Mouse (Mus musculus) cerebellum, adult 2 months (tissue): ENCODE measurements around the gene Rarres1. TPM values are rescaled to one million over a fixed set of nuclear protein-coding genes. Genes with fewer than 3 reads are reported as not detected.

Experiments used
- DNase-seq, 2 experiments: peaks; one replicate each; pipeline ENCODE4 v3.0.0; 2021
- H3K27ac ChIP-seq: fragments of 200-500 bp; 2 replicates; pipeline ENCODE4 v1.5.1; 2012; ENCODE audit warnings: low read length, control low read depth, inconsistent platforms; ENCODE audit not compliant: insufficient read depth
- H3K27me3 ChIP-seq: fragments of 200-500 bp; 2 replicates; pipeline ENCODE4 v1.6.1; 2012; ENCODE audit warnings: inconsistent platforms, mild to moderate bottlenecking, low read length, moderate library complexity; ENCODE audit not compliant: control insufficient read depth, insufficient read depth
- H3K4me1 ChIP-seq: fragments of 200-500 bp; 2 replicates; pipeline ENCODE4 v1.6.1; 2011; ENCODE audit warnings: low read length; ENCODE audit not compliant: control insufficient read depth, insufficient read depth
- H3K4me3 ChIP-seq: fragments of 200-500 bp; replicated peaks from 2 replicates; pipeline ENCODE3; 2011; ENCODE audit warnings: mild to moderate bottlenecking, low read depth, low read length, control low read depth; ENCODE audit not compliant: insufficient read depth
- CTCF ChIP-seq: fragments of 200-500 bp; IDR thresholded peaks from 2 replicates; pipeline ENCODE4 v1.5.1; 2011; ENCODE audit warnings: low read depth, mild to moderate bottlenecking, control low read depth, low read length, moderate library complexity, borderline replicate concordance; ENCODE audit not compliant: insufficient read depth
- POLR2A ChIP-seq: fragments of 200-500 bp; IDR thresholded peaks from 2 replicates; pipeline ENCODE4 v1.6.1; 2011; ENCODE audit warnings: low read length, control low read depth, borderline replicate concordance; ENCODE audit not compliant: insufficient read depth
- WGBS: fragments of 180-500 bp; shearing (Covaris S2); methylation state at CpG from one replicate; pipeline ENCODE4 v1.1.7; 2018; 5-methylcytosine and 5-hydroxymethylcytosine counted together
- polyA plus RNA-seq: library from polyadenylated mRNA; depleted of rRNA; stranded (reverse); fragments of >200 nt; gene quantifications from 2 replicates; pipeline ENCODE4 v1.2.3, GENCODE M21; 2012

Rarres1 gene
- polyA plus RNA-seq, 1 experiment = 2.2 TPM

GRCm38 (mm10) chr3:67503878-67504277 lies 11.4 kb downstream of the Rarres1 start:
- Histone ChIP-seq H3K27me3 (no peaks in the 10 kb centered on the region), H3K4me1 (no peaks in the 10 kb centered on the region), H3K27ac (no peak overlapping the region), H3K4me3 (no peak overlapping the region)
- no peak for TF ChIP-seq POLR2A
- DNase-seq = no peak
- 15% methylated on average over 3 of the region's 3 CpGs for WGBS

- H3K27me3 ChIP-seq = no peaks in the 10 kb centered on the region
- H3K27ac ChIP-seq = no peak overlapping the region
- TF ChIP-seq POLR2A = no peak
- no peak for TF ChIP-seq CTCF
- H3K4me3 ChIP-seq = no peak overlapping the region
- no peaks in the 10 kb centered on the region for H3K4me1 ChIP-seq
- no peak for DNase-seq
- 91% methylated on average over 4 of the region's 4 CpGs for WGBS
Observed at GRCm38 (mm10) chr3:67499406-67499791, 15.9 kb downstream of the Rarres1 start.

- WGBS = 82% methylated on average over 8 of the region's 8 CpGs
- Histone ChIP-seq H3K27me3 (no peaks in the 10 kb centered on the region), H3K4me1 (no peaks in the 10 kb centered on the region), H3K4me3 (no peak overlapping the region), H3K27ac (no peak overlapping the region)
- DNase-seq = no peak
- TF ChIP-seq CTCF (no peak), POLR2A (no peak)
Observed at GRCm38 (mm10) chr3:67498773-67499405, 16.4 kb downstream of the Rarres1 start.

GRCm38 (mm10) chr3:67497998-67498397 lies 17.3 kb downstream of the Rarres1 start:
- Histone ChIP-seq H3K27ac (no peak overlapping the region), H3K27me3 (no peaks in the 10 kb centered on the region), H3K4me3 (no peak overlapping the region), H3K4me1 (0 out of 2 replicates have a peak, but pooled peaks cover 2% of the 10 kb centered on the region)
- TF ChIP-seq CTCF = no peak
- no peak for TF ChIP-seq POLR2A
- no peak for DNase-seq
- WGBS = 73% methylated on average over 2 of the region's 2 CpGs

- DNase-seq = no peak
- 76% methylated on average over 10 of the region's 10 CpGs for WGBS
- TF ChIP-seq POLR2A = no peak
- no peak for TF ChIP-seq CTCF
- 0 out of 2 replicates have a peak, but pooled peaks cover 3% of the 10 kb centered on the region for H3K4me1 ChIP-seq
- no peak overlapping the region for H3K27ac ChIP-seq
- H3K27me3 ChIP-seq = no peaks in the 10 kb centered on the region
- no peak overlapping the region for H3K4me3 ChIP-seq
Observed at GRCm38 (mm10) chr3:67496310-67496709, 19.0 kb downstream of the Rarres1 start.

- Histone ChIP-seq H3K4me3 (no peak overlapping the region), H3K27ac (peak overlapping the region; percentile 39; the same call in 1 of the 2 replicates), H3K4me1 (0 out of 2 replicates have a peak, but pooled peaks cover 3% of the 10 kb centered on the region), H3K27me3 (no peaks in the 10 kb centered on the region)
- no peak for DNase-seq
- no peak for TF ChIP-seq CTCF
- 67% methylated on average over 8 of the region's 8 CpGs for WGBS
Observed at GRCm38 (mm10) chr3:67493132-67493531, 22.2 kb downstream of the Rarres1 start.

- TF ChIP-seq POLR2A = no peak
- TF ChIP-seq CTCF = no peak
- no peaks in the 10 kb centered on the region for H3K27me3 ChIP-seq
- 79% methylated on average over 8 of the region's 8 CpGs for WGBS
- no peak overlapping the region for H3K27ac ChIP-seq
- DNase-seq = peak in 1 of 2 experiments; percentile 16
- H3K4me1 ChIP-seq = 0 out of 2 replicates have a peak, but pooled peaks cover 3% of the 10 kb centered on the region
- H3K4me3 ChIP-seq = no peak overlapping the region
Observed at GRCm38 (mm10) chr3:67492086-67492869, 23.0 kb downstream of the Rarres1 start.

- TF ChIP-seq CTCF = no peak
- no peak for TF ChIP-seq POLR2A
- Histone ChIP-seq H3K27me3 (no peaks in the 10 kb centered on the region), H3K4me3 (no peak overlapping the region), H3K27ac (no peak overlapping the region), H3K4me1 (0 out of 2 replicates have a peak, but pooled peaks cover 3% of the 10 kb centered on the region)
- 32% methylated on average over 4 of the region's 4 CpGs for WGBS
- DNase-seq = no peak
Observed at GRCm38 (mm10) chr3:67490156-67490555, 25.2 kb downstream of the Rarres1 start.
